Mouse (Mus musculus) embryo, embryonic 11 days (tissue): Measurements from ENCODE around the gene Sept9.

Experiments used
- DNase-seq: peaks from one replicate; pipeline ENCODE4 v3.0.0-alpha.2; 2015

Gene Sept9

DNA sequence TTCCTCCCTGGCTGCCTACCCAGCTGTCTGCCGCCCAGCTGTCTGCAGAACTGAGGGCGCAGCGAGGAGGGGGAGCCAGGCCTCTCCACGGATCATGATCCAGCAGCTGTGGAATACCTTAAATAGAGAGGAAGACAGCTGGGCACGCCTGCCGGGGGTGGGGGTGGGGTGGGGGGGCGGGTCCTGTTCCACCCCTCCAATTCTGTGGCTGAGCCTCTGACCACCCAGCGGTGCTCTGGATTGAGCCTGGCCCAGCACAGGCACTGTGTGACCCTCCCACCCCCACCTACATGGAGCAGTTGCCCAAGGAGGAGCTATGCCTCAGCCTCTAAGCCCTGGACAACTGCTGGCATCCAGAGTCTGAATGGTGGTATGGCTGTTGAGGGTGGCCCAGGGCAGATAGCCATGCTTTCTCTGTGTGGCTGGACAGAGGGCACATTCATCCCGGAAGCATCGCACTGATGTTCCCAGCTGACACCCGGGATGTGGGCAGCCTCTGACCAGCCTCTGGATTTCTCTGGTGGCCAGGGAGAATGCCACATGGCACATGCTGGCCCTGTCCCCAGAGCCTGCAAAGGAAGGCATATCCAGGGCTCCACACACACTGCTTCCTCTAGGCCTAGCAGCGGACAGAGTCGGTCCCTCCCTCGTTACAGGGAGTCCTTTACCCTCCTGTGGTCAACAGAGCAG lies 97.2 kb downstream of the Sept9 start:
- DNase-seq: no peak

DNA sequence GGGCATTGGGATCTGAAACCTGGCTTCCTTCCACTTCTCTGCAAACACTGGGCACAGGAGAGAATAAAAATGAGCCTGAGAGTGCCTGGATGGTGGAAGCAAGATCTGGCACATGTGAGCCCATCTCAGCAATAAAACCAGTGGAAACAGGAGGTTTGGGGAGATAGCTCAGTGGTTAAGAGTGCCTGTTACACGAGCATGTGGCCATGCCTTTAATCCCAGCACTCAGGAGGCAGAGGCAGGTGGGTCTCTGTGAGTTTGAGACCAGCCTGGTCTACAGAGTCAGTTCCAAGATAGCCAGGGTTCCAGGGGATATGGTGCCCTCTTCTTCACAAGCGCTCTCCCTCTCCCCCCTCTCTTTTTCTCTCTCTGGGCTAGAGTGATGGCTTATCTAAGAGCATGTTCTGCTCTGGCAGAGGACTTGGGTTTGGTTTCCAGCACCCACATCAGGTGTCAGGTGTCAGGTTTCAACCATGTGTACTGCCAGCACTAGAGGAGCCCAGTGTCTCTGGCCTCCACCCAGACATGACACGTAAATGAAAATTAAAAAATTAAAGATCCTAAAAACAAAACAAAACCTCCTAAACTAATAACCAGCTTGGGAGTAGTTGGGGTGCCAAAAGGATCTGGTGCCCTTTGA lies 97.8 kb downstream of the Sept9 start:
- no peak for DNase-seq

DNA sequence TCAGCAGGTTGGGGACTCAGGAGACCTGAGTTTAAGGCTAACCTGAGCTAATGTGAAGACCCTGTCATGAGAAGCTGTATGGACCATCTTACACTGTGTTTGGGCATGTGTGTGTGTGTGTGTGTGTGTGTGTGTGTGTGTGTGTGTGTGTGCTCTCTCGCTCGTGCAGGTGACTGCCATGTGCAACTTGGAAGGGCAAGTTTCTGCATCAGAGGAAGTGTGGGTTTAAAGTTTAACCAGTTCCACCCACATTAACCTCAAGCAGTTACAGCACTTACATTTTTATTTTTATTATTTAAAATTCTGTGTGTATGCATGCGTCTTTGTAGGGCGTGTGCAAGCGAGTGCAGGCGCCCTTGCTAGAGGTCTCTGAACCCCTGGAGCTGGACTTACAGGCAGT lies 100.3 kb downstream of the Sept9 start:
- DNase-seq: no peak

DNA sequence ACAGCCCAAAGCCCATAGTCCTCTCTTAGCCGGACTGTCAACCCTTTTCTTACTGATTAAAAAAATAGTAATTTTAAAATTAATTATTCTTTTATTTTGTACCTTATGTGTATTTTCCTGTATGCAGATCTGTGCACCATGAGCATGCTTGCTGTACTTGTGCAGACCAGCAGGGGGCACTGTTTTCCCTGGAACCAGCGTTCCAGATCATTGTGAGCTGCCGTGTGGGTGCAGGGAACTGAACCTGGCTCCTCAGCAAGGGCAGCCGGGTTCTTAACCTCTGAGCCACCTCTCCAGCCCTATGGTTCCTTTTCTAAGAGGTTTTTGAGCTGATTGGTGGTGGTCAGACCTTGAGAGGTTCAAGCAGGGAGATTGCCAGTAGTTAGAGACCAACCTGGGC lies 101.3 kb downstream of the Sept9 start:
- DNase-seq: no peak

DNA sequence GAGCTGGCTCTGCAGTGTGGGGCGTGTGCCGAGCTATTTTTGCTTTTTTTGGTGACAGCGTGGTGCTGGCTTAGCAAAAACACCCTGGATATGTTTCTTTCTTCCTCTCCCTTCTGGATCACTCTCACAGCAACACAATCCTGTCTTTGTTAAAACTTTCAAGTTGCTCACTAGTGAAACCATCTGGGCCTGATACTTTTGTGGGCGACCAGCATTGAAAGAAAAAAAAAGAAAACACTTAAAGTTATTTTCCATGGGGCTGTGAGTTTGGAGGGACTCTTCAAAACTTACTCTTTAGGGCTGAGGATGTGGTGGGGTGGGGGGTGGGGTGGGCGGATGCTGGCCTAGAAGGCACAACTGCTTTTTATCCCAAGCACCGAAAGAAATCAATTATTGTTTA lies 102.3 kb downstream of the Sept9 start:
- no peak for DNase-seq

DNA sequence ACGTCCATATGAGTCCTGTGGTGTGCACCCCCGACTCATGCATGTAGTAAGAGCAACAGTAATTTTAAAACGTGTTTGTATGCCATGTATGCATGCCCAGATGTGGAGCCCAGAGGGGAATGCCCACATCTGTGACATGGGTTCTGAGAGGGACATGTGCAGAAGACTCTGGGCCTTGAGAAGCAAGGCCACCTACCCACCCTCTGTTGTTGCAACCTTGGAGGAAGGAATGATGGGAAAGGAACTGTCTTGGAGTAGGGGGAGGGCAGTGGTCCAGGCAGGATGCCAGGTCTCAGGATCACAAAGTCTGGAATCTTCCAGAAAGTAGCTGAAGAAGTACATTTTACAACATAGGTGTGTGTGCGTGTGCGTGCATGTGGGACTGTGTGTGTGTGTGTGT lies 102.9 kb downstream of the Sept9 start:
- no peak for DNase-seq

DNA sequence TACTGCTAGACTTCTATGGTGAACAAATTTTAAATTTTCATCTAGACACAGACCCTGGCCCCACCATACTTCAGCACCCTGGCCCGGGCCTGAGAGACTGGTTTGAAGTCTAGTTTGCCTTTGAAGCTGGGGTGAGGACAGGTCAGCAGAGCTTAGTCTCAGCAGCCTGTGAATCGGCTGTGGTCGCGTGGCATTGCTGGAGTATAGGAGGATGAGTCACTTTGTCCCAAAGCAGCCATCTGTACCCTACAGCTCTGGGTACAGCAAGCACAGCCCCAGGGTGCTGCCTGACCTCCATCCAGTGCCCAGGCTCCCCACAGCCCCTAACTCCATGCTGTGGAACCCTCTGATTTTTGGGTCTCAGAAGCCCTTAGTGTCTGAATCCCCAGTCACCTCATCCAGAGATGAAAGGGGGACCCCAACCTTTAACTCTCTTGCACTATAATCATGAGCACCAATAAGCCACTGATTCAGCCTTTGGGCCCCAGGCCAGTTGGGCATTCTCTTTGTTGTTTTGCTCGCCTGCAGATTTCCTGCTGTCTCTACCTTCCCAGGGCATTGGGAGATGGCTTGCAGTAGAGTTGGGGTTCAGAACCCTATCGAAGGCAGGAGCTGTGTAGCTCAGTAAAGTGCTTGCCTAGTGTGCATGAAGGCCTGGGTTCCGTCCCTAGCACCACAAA lies 106.2 kb downstream of the Sept9 start:
- DNase-seq: no peak

DNA sequence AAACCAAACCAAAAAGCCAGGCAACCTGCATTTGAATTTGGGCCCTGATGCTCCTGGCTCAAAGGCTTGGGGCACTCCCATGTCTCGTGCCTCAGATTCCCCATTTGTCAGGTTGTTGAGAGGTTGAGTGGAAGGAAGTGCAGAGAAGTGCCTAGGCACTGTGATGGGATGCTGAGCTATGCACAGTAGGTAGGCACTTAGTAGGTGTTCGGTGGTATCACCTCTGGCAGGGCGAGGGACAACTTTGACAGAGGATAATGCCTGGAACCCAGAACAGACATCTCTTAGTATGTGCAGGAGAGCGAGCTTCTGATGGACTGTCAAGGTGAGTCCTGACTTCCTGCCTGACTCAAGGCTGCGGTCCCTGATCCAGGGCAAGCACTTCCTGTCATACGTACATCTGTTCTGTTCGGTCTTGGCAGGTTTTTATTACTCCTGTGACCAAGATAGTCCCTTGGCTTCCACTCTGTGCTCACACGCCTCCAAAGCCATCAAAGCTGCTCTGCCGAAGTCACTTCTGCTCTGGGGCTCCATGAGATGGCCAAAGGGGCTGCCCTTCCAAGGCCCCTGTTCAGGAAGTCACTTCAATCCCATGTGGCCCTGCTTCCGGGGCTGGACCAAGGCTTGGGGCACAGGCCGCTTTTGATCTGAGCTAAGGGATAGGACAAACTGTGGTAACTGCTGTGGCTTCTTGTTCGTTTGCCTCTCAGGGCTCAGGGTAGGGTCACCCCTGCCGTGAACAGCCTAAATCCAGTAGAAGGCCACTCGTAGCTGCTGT lies 107.0 kb downstream of the Sept9 start:
- no peak for DNase-seq

DNA sequence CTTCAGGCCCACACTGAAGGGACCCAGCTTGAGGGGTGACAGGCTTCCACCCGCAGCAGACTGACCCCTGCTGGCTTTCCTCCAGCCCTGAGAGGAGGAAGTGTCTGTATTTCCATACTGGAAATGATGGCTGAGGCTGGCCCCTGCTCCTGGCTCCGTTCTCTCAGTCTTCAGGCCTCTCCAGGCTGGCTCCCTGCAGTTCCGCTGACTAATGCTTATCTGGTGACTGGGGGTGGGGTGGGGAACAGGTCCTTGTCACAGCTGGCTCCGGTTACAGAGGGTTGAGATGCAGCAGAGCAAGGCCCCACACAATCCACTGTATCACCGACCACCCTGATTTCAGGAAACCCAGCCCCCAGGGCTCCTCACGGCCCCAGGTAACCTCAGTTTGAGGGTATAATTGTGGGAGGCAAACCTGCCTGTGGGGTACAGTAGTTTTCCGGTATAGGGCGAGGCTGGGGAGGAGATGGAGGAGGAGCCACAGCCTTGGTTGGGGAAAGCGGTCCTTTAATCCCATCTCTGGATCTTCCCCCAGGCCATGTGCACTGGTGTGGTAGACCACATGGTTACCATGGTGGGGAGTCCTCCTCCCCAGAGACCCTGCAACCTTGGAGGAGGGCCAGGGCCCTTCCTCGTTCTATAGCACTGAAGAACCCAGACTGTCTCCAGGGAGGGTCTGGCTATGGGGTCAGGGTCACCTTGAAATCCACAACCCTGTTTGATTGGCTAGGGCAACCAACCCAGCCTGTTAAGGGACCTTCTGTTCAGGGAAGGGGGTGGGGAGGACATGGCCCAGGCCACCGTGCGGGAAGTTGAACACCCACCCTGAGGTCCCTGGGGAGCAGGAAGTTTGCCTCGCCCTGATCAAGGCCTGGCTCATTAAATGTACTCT lies 108.7 kb downstream of the Sept9 start:
- peak; percentile 62 for DNase-seq

DNA sequence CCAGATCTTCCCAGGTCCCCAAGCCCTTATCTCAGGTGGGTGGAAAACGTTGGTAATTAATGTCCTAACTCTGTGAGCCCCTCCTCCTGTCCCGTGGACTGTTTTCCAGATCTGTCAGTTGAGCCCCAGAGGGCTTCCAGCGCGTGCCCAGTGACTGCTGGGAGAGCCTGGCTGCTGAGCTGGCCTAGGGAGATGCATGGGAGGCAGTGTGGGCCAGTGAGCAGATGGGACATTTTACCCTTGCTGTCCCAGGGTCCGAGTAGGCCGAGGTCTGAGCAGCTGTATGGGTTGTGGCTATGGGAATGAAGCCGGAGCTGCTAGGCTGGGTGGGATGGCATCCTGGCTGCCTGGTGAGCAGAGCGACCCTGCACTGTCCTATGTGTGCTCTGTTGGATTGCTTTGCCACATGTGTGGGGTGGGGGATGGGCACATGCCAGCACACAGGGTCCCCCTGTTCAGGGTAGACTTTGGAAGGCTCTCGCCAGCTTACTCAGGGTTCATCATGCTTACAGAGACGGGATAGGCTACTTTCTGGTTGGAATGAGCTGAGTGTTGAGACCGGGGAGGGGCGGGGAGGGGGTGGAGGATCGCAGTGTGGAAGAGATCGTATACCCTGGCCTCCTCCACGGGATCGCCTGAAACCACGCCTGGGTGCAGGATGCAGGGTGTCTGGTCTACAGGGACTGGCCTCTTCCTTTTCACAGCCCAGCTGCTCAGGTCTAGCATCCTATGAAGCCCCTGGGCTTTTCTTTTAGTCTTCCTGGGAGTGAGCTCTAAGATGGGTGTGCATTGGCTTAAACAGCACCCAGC lies 109.9 kb downstream of the Sept9 start:
- DNase-seq: no peak

DNA sequence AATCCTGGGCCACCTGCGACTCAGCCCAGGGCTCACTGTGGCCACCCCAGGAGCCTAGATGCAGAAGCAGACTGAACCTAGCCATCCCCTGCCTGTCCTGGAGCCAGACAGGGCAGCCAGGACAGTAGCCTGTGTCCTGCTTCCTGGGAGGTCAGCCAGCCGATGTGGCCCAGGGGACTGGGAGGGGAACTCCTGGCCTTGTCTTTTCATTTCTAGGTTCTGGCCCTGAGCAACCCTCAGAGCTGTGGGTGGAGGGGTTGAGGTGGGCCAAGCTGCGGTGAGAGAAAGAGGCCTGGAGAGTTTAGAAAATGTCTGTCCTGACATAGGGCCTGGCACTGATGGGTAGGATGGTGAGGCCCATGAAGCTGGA lies 110.4 kb downstream of the Sept9 start:
- DNase-seq: no peak

DNA sequence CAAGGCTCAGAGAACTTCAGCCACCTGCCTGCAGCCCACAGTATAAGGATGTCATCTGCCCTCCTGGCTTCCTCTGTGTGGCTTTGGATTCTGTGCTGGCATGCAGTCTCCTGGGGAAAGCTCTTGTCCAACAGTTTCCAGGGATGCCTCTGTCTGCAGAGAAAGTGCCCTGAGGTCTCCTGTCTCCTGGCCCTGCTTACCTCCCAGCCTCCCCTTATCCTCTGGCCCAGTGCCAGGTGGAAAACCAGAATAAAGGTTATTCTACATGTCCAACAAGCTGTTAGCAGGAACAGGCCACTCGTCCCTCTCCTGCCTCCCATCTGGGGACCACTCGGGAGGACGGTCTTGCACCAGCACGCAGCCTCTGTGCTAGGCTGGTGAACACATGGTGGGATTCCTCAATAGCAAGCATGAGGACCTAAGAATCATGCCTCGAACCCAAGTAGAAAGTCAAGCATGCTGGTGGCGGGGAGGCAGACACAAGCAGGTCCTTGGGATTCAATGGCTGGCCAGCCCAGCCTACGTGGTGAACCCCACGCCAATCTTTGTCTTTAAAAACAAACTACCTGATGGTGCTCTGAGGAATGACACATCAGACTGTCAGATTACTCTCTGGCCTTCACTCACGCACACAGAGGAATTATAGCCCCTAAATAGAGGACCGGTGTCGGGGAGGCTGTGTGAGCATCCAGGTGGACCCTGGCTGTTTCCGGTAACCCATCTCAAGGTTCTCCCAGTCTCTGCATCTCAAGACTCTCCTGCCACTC lies 111.1 kb downstream of the Sept9 start:
- DNase-seq: no peak

DNA sequence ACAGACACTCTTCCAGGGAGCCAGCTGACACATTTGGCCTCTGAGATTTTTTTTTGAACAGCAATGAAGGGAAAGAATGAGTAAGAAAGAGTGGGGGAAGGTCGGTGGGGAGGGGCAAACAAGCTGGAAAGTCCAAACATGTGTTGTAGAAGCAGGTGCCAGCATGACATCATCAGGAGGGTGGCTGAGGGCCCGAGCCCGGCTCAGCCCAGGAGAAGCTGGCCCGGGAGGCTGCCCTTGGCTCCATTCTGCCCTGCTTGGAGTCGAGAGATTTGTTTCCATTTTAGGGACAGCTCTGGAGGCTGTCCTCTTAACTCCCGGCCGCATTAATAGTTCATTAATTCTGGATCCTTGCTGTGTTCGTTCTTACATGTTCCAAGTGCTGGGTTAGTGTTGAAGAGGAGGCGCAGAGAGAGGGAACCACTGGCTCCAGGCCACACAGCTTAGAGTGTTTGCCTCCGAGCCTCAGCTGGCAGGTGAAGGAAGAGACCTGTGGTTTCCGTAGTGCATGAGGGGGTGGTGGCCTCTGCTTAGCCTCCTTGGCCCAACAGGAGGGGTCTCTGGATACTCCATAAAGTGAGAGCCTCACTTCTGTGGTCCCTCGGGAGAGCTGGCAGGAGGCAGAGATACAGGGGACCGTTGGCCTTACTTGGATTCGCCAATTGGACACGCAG lies 111.8 kb downstream of the Sept9 start:
- no peak for DNase-seq

DNA sequence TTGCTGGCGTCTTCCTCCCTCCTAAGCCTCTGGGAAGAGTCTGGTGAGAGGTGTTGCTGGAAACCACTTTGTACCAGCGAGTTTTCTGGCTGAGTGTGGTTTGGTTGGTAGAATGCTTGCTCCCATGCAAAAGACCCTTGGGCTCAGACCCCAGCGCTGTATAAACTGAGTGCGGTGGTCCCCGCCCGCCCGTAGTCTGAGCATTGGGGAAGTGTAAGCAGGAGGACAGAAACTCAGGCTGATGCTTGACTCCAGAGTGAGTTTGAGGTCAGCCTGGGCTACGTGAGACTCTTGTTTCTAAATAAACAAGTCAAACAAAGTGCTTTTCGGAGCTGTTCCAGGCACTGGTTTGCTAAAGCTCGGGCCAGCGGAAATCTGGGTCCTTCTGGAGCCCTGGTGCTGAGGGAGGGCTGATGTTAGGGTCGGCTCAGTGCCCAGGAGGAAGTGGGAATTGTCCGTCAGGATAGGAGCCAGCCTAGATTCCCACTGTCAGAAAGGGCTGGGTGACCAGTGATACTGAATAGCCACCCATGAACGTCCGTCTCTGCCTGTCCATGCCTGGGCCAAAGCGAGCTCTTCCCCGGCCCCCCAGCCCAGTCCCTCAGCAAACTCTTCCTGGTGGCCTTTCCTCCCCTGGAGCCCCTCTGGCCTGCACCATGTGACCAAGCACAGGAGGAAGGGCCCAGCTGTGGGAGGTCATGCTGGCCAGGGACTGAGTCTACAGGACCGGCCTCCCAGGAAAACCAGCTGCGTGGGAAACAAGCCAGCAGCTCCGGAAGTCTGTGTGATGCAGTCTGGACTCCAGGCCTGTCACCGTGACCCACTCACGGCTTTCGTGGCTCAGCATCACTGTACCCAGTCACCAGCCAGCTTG lies 112.8 kb downstream of the Sept9 start:
- DNase-seq: no peak

DNA sequence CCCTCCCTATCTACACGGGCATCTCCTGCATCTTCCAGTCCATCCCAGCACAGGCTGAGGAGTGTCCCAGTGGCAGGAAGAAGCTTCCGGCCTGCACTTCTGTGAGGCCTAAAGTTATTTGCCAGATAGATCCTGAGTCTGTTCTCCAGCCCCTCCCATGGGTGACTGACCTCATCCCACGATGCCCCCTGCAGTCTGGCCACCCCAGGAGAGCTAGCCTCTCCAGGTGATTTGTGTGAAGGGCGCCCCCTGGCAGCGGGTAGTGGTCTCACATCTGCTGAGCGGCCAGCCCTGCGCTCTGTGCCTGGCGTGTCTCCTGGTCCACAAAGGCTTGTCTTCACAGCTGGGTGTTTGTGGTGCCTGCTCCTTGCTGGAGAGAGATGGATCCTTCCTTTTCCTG lies 113.5 kb downstream of the Sept9 start:
- peak; percentile 62 for DNase-seq

DNA sequence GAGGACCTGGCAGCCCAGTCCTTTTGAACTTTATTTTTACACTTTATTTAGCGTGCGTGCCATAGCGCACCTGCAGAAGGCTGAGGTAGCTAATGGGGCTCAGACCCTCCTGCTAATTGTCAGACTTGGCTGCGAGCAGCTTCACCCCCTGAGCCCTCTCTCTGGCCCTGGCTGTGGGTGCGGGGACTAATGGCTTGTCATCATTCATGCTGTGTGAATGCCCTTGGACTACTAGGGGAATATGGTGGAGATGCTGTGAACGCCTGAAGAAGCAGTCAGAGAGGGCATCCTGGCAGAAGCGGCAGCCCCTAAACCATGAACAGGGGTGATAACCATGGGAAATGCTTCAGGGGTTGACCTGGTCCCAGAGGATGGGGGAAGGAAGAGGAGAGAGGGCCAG lies 114.0 kb downstream of the Sept9 start:
- DNase-seq: no peak

DNA sequence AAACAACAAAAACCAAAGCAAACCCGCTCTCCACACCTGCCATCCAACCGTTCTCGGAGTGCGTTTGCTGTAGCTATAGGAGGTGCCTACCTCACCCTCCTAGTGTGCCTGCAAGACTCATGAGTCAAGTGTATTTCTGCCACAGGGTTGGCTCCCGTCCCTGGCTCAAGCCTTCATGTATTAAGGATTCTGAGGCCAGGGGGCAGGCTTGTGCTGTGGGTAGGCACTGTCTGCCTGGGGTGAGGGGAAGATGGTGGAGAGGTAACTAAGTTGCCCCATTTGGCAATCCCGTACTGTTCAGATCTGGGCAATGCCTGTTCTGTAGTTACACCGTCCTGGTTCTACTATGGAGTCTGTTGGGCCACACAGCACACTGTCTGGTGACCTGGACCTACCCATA lies 114.6 kb downstream of the Sept9 start:
- no peak for DNase-seq

DNA sequence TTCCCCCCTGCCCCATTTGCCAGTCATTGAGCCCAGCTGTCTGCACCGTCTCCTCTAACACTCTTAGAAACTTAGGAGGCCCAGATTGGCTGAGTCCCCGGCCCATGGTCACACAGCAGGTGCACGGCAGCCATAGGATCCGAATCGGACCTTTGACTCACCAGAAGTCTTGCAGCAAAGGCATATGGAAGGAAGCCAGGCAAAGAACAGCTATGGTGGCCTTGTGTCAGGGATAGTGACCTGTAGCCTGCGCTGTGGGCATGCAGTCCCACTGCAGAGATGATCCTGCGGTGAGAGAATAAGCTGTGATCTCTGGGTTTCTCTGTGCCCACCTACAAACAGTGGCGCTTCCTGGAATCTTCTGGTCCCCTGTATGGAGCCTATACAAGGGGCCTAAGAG lies 115.1 kb downstream of the Sept9 start:
- no peak for DNase-seq

DNA sequence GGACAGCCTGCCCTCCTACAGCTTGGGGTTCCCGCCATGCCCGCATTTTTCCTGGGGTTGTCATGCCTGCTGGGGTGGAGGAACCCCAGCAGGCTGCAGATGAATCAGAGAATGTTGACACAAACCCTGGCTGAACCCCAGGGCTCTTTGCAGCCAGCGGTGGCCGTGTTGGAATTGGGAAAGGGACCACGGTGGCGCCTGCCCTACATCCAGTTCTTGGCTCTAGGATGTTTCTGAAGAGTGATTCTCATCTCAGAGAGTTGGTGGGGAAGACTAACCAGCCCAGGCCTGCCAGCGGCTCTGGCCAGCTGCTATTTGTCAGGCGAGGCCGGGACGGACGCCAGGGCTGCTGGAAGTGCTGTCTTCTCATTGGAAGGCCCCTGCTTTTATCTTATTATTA lies 115.8 kb downstream of the Sept9 start:
- no peak for DNase-seq
